Mouse (Mus musculus) heart, postnatal 0 days (tissue): Measurements from ENCODE around the gene Csnk2a2. TPM values are rescaled to one million over a fixed set of nuclear protein-coding genes. Genes with fewer than 3 reads are reported as not detected.

ENCODE experiments used
- ATAC-seq: fragments of 200-750 bp; cut with Nextera tagmentation; 2 replicates; pipeline ENCODE4 v1.8.0; 2017; ENCODE audit warnings: low read depth, moderate number of reproducible peaks, moderate library complexity; ENCODE audit not compliant: insufficient read depth
- DNase-seq: peaks from one replicate; pipeline ENCODE4 v3.0.0-alpha.2; 2016; ENCODE audit warnings: low spot score
- H3K27ac ChIP-seq: fragments of 300-500 bp; sonication (generic); 2 replicates; pipeline ENCODE4 v1.5.1; 2014; ENCODE audit warnings: low read depth, mild to moderate bottlenecking
- H3K27me3 ChIP-seq: fragments of 300-500 bp; sonication (generic); 2 replicates; pipeline ENCODE4 v1.6.1; 2014; ENCODE audit warnings: low read length, mixed read lengths; ENCODE audit not compliant: control insufficient read depth, insufficient read depth
- H3K36me3 ChIP-seq: fragments of 300-500 bp; sonication (generic); replicated peaks from 2 replicates; pipeline ENCODE4 v1.6.1; 2014; ENCODE audit warnings: low read length, mixed read lengths; ENCODE audit not compliant: control insufficient read depth, insufficient read depth
- H3K4me1 ChIP-seq: fragments of 300-500 bp; sonication (generic); 2 replicates; pipeline ENCODE4 v1.6.1; 2014; ENCODE audit warnings: antibody characterized with exemption; ENCODE audit not compliant: control insufficient read depth, insufficient read depth
- H3K4me2 ChIP-seq: fragments of 300-500 bp; sonication (generic); 2 replicates; pipeline ENCODE4 v1.6.1; 2014; ENCODE audit warnings: low read depth, mild to moderate bottlenecking, low read length, moderate library complexity
- H3K4me3 ChIP-seq: fragments of 300-500 bp; sonication (generic); 2 replicates; pipeline ENCODE4 v1.5.1; 2014; ENCODE audit warnings: low read depth, low read length
- H3K9ac ChIP-seq: fragments of 300-500 bp; sonication (generic); replicated peaks from 2 replicates; pipeline ENCODE4 v1.6.1; 2014; ENCODE audit warnings: low read depth, low read length, mixed read lengths
- H3K9me3 ChIP-seq: fragments of 300-500 bp; sonication (generic); replicated peaks from 2 replicates; pipeline ENCODE4 v1.6.1; 2016; ENCODE audit warnings: low read length; ENCODE audit not compliant: control insufficient read depth
- CTCF ChIP-seq: IDR thresholded peaks from 2 replicates; pipeline ENCODE4 v1.5.1; 2016; ENCODE audit warnings: antibody characterized with exemption, control low read depth, low read depth
- EP300 ChIP-seq: IDR thresholded peaks from 2 replicates; pipeline ENCODE4 v1.6.1; 2016; ENCODE audit warnings: antibody characterized with exemption, low read depth
- WGBS: fragments of 180-500 bp; shearing (Covaris S2); extraction: QIAGEN DNeasy Blood & Tissue Kit; methylation state at CpG from one replicate; pipeline ENCODE4 v1.1.7; 2014; 5-methylcytosine and 5-hydroxymethylcytosine counted together
- polyA plus RNA-seq: library from polyadenylated mRNA; unstranded; fragments of >200 nt; fragmentation: Nextera tagmentation; extraction: Ambion mirVana; gene quantifications from 2 replicates; pipeline ENCODE4 v1.2.1, GENCODE M21; 2015
- total RNA-seq: library from RNA; depleted of rRNA; stranded (reverse); fragments of >200 nt; gene quantifications from 2 replicates; pipeline ENCODE4 v1.2.3, GENCODE M21; 2014; ENCODE audit warnings: low replicate concordance

Gene Csnk2a2
- total and polyA plus RNA-seq, 2 experiments from 2014 or later = 6.2 to 27.6 TPM

DNA sequence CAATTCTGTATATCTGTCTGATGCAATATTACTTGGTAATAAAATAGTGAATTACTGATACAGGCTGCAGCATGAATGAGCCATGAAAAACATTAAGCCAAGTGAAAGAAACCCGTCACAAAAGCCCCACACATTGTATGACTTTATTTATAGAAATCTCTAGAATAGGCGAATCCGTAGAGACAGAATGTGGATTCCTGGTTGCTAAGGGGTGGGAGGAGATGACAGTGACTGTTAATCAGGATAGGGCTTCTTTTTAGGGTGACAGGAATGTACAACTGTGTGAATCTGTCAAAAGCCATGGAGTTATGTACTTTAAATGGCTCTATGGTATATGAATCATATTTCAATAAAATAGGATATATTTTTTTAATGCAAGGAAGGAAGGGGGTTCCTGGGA lies 15.8 kb upstream of the Csnk2a2 start:
- Histone ChIP-seq H3K9ac (no peak overlapping the region), H3K36me3 (no peaks in the 10 kb centered on the region), H3K27ac (no peak overlapping the region), H3K4me1 (no peaks in the 10 kb centered on the region), H3K27me3 (no peaks in the 10 kb centered on the region), H3K4me3 (no peak overlapping the region), H3K9me3 (0 out of 2 replicates have a peak, but pooled peaks cover 3% of the 10 kb centered on the region), H3K4me2 (no peak overlapping the region)
- ATAC-seq (no peak), DNase-seq (no peak)
- TF ChIP-seq EP300 = no peak
- no peak for TF ChIP-seq CTCF
- 53% methylated on average over 3 of the region's 3 CpGs for WGBS

DNA sequence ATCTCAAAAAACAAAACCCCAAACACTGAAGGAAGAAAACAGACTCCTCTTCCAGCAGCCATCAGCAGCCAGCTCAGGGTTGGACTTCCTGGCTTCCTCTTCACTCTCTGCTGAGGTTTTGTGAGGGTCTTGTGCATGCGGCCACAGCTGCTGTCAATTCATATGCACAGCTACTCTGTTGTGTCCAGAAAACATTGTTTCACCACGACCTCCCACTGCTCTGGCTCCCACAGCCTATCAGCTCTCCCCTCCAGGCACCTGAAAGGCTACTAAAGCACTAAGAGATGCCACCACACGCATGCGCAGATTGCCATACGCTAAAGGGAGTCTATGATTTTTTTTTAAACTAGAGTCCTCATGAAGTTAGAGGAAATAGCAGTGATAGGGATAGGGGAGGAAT lies 15.0 kb upstream of the Csnk2a2 start:
- H3K4me1 ChIP-seq = no peaks in the 10 kb centered on the region
- no peak for TF ChIP-seq CTCF
- no peak for TF ChIP-seq EP300
- DNase-seq = no peak
- no peaks in the 10 kb centered on the region for H3K36me3 ChIP-seq
- no peak overlapping the region for H3K4me3 ChIP-seq
- H3K27ac ChIP-seq = no peak overlapping the region
- no peak overlapping the region for H3K4me2 ChIP-seq
- ATAC-seq = no peak
- H3K9ac ChIP-seq = no peak overlapping the region
- no peaks in the 10 kb centered on the region for H3K27me3 ChIP-seq
- H3K9me3 ChIP-seq = 0 out of 2 replicates have a peak, but pooled peaks cover 3% of the 10 kb centered on the region
- 65% methylated on average over 5 of the region's 5 CpGs for WGBS

DNA sequence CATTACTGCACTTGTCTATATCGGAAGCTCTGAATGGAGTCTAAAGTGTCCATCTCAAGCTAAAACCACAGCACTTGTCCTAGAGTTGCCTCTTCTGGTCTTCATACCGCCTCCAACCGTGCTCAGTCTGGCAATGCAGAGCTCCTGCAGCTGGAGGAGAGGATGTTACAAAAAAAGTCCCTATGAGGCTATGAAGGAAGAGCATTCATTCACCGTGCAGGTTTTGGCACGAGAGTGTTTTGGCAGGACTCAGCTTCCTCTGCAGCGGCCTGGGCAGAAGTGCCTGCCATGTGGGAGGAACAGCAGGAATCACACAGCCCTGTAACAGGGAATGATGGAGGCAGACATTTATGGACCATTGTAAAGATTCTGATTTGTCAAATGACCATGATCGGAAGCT lies 12.6 kb upstream of the Csnk2a2 start:
- Histone ChIP-seq H3K27me3 (no peaks in the 10 kb centered on the region), H3K4me3 (no peak overlapping the region), H3K27ac (no peak overlapping the region), H3K36me3 (no peaks in the 10 kb centered on the region), H3K4me1 (no peaks in the 10 kb centered on the region), H3K9ac (no peak overlapping the region), H3K4me2 (no peak overlapping the region), H3K9me3 (0 out of 2 replicates have a peak, but pooled peaks cover 3% of the 10 kb centered on the region)
- 63% methylated on average over 7 of the region's 7 CpGs for WGBS
- DNase-seq (no peak), ATAC-seq (no peak)
- no peak for TF ChIP-seq EP300
- no peak for TF ChIP-seq CTCF

DNA sequence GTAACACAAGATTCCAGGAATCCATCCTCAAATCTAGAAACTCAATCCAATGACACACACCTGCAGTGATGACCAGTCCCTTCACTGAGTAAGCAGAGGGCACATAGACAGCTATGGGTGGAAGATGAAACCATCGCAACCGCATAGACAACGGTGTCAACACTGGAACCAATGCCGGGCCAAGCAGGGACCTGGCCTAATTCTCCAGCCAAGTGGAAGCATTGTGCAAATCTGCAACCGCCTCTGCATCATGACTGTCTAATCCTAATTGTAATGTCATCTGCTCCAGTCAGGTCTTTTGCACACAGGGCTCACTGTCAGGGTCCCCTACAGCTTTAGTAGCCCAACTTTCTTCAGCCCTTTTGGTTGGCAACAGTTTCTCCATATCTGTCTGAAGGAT lies 10.6 kb upstream of the Csnk2a2 start:
- no peak for ATAC-seq
- Histone ChIP-seq H3K27me3 (no peaks in the 10 kb centered on the region), H3K4me2 (no peak overlapping the region), H3K36me3 (no peaks in the 10 kb centered on the region), H3K4me1 (no peaks in the 10 kb centered on the region), H3K9me3 (no peaks in the 10 kb centered on the region), H3K4me3 (no peak overlapping the region), H3K27ac (no peak overlapping the region), H3K9ac (no peak overlapping the region)
- no peak for TF ChIP-seq EP300
- no peak for TF ChIP-seq CTCF
- DNase-seq = no peak
- 95% methylated on average over 5 of the region's 5 CpGs for WGBS

DNA sequence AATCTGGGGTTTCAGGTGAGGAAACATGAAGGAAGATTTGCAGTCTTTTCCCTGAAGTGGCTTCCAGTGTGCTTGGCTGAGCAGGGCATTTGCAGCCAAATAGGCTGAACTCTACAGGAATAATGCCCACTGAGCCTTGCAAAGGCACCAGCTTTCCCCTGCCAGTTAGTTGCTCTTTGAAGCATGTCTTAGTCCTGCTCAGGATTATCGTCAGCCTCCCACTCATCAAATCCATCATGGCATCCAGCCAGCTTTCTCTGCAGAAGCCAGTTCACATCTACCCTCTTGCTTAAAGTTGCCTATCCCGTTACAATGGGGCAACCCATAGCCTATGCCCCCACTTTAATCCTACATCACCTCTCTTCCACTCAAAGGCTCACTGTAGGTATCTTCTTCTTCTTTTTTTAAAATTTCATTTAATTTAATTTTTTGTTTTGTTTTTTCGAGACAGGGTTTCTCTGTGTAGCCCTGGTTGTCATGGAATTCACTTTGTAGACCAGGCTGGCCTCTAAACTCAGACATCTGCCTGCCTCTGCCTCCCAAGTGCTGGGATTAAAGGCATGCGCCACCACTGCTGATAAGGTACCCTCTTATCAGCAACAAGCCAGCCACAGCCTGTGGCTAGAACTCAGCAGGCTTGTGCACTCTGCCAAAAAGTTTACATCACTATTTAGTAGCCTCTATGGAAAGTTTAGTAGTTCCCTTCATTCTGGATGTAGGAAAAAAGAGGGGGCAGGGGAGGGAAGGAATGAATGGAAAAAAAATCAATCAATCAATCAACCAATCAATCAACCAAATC lies 9.6 kb upstream of the Csnk2a2 start:
- no peaks in the 10 kb centered on the region for H3K27me3 ChIP-seq
- no peaks in the 10 kb centered on the region for H3K36me3 ChIP-seq
- no peak overlapping the region for H3K4me2 ChIP-seq
- H3K27ac ChIP-seq = no peak overlapping the region
- no peaks in the 10 kb centered on the region for H3K9me3 ChIP-seq
- no peaks in the 10 kb centered on the region for H3K4me1 ChIP-seq
- WGBS = 45% methylated on average over 4 of the region's 4 CpGs
- DNase-seq (no peak), ATAC-seq (no peak)
- no peak overlapping the region for H3K9ac ChIP-seq
- no peak for TF ChIP-seq CTCF
- TF ChIP-seq EP300 = no peak
- H3K4me3 ChIP-seq = no peak overlapping the region

DNA sequence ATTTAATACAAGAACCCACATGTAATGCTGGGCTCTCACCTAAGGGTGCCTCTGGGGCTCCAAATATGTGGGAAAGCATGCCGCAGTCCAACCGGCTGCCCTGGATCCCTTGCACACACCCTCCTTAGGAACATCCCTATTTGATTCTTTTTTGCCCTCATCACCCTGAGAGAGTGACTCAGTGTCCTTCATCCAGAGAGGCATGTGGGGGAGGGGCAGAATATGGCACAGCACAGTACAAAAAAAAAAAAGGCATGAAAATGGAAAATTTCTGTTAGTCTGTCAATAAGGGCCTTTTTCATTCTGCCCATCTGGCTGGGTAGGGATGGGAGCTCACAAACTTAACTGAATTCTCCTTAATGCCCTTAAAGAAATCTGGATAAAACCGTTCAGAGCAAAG lies 8.0 kb upstream of the Csnk2a2 start:
- ATAC-seq (no peak), DNase-seq (no peak)
- Histone ChIP-seq H3K4me2 (no peak overlapping the region), H3K9me3 (no peaks in the 10 kb centered on the region), H3K36me3 (no peaks in the 10 kb centered on the region), H3K27me3 (no peaks in the 10 kb centered on the region), H3K4me3 (no peak overlapping the region), H3K27ac (no peak overlapping the region), H3K9ac (no peak overlapping the region), H3K4me1 (no peaks in the 10 kb centered on the region)
- 80% methylated on average over 3 of the region's 3 CpGs for WGBS
- TF ChIP-seq EP300 (no peak), CTCF (no peak)
